Mouse (Mus musculus): Measurements from ENCODE around the gene Elof1. TPM values are rescaled to one million over a fixed set of nuclear protein-coding genes. Genes with fewer than 3 reads are reported as not detected.

Elof1 gene
- polyA plus RNA-seq, 1 experiment from 2014 or later: 183 TPM

- Histone ChIP-seq H3K4me2 (no peak overlapping the region), H3K27ac (replicated peaks) (no peak overlapping the region), H3K36me3 (no peaks in the 10 kb centered on the region), H3K9ac (replicated peaks) (no peak overlapping the region), H3K9me3 (replicated peaks) (no peaks in the 10 kb centered on the region), H3K4me3 (replicated peaks) (no peak overlapping the region), H3K27me3 (replicated peaks) (peaks cover 27% of the 10 kb centered on the region), H3K4me1 (peaks cover 12% of the 10 kb centered on the region)
- WGBS: 69% methylated on average over 9 of the region's 9 CpGs
- ATAC-seq (ENCODE audit: low FRiP score): no peak
Measured at GRCm38 (mm10) chr9:22134988-22135643, 18.1 kb upstream of the Elof1 start.

DNA sequence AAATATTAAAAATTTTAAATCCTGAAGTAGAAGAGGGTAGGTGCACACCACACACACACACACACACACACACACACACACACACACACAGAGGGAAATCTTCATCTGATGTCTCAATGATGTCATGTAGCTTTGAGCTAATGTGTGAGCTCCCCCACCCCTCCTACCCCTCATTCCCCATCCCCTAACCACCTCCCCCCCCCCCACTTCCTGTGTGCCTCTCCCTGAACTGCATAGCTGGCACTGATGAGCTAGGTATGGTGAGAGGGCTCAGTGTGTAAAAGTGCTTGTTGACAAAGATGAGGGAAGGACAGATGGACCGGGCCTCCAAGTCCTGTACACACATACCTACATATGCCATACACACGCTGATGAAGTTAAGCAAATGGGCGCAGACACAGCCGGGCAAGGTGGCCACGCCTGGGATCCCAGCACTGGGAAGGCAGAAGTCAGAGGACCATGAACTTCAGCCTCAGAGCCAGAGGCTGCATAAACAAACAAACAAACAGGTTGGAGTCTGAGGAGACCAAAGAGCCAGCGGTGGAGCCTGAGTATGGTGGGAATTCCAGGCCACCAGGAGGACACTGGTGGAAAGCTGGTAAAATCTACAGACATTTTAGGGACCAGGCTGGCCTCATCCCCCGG lies 17.4 kb upstream of the Elof1 start:
- peaks cover 12% of the 10 kb centered on the region for H3K4me1 ChIP-seq
- ATAC-seq (ENCODE audit: low FRiP score): no peak
- H3K27me3 ChIP-seq (replicated peaks): peaks cover 27% of the 10 kb centered on the region
- H3K27ac ChIP-seq (replicated peaks): no peak overlapping the region
- no peaks in the 10 kb centered on the region for H3K9me3 ChIP-seq (replicated peaks)
- WGBS: 93% methylated on average over 7 of the region's 7 CpGs
- no peak overlapping the region for H3K9ac ChIP-seq (replicated peaks)
- no peaks in the 10 kb centered on the region for H3K36me3 ChIP-seq
- H3K4me3 ChIP-seq (replicated peaks): no peak overlapping the region
- H3K4me2 ChIP-seq: no peak overlapping the region

- WGBS: 51% methylated on average over 11 of the region's 11 CpGs
- Histone ChIP-seq H3K27me3 (replicated peaks) (peaks cover 27% of the 10 kb centered on the region), H3K36me3 (no peaks in the 10 kb centered on the region), H3K9me3 (replicated peaks) (no peaks in the 10 kb centered on the region), H3K9ac (replicated peaks) (no peak overlapping the region), H3K4me2 (peak overlapping the region; percentile 46), H3K27ac (replicated peaks) (no peak overlapping the region), H3K4me3 (replicated peaks) (no peak overlapping the region), H3K4me1 (peaks cover 11% of the 10 kb centered on the region)
- ATAC-seq (ENCODE audit: low FRiP score): no peak
Measured at GRCm38 (mm10) chr9:22132220-22132619, 15.2 kb upstream of the Elof1 start.

- H3K4me3 ChIP-seq (replicated peaks): peak overlapping the region; percentile 19
- no peaks in the 10 kb centered on the region for H3K36me3 ChIP-seq
- no peak overlapping the region for H3K9ac ChIP-seq (replicated peaks)
- H3K27me3 ChIP-seq (replicated peaks): peaks cover 27% of the 10 kb centered on the region
- H3K27ac ChIP-seq (replicated peaks): no peak overlapping the region
- H3K9me3 ChIP-seq (replicated peaks): no peaks in the 10 kb centered on the region
- H3K4me1 ChIP-seq: peaks cover 9% of the 10 kb centered on the region
- 3% methylated on average over 35 of the region's 35 CpGs for WGBS
- ATAC-seq (ENCODE audit: low FRiP score): no peak
- H3K4me2 ChIP-seq: peak overlapping the region; percentile 46
Measured at GRCm38 (mm10) chr9:22131226-22131981, 14.4 kb upstream of the Elof1 start.

DNA sequence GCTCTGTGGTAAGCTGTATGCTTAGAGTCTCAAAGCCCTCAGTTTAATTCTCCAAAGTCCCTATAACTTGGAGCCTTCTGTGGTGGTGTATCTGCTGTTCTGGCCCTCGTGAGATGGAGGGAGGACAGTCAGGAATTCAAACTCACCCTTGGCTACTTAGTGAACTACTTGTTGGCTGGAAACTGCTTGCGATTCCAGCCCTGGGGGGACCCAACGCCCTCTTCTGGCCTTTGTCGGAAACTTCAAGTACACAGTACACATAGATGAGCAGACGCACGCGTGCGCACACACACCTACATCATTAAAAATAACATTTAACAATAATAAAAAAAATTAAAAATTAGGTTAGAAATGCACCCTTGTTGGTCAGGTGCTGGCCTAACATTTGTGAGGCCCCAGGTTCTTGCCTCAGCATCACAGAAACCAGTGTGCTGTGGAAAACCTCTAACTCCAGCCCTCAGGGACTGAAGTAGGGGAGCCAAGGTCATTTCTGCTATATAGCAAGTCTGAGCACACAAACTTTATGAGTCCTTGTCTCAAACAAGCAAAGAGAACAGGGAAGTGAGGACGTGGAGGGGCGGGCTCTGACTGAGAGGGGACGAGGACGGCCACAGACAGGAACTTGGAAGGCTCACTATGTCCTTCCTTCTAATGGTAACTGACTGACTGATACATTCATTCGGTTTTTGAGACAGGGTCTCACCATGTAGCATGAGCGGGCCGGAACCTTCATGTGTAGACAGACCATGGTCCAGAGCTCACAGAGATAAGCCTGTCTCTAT lies 8.5 kb upstream of the Elof1 start:
- Histone ChIP-seq H3K4me2 (no peak overlapping the region), H3K27me3 (replicated peaks) (peaks cover 9% of the 10 kb centered on the region), H3K9ac (replicated peaks) (no peak overlapping the region), H3K4me3 (replicated peaks) (no peak overlapping the region), H3K4me1 (no peaks in the 10 kb centered on the region), H3K36me3 (no peaks in the 10 kb centered on the region), H3K9me3 (replicated peaks) (no peaks in the 10 kb centered on the region), H3K27ac (replicated peaks) (no peak overlapping the region)
- 91% methylated on average over 15 of the region's 15 CpGs for WGBS
- no peak for ATAC-seq (ENCODE audit: low FRiP score)

DNA sequence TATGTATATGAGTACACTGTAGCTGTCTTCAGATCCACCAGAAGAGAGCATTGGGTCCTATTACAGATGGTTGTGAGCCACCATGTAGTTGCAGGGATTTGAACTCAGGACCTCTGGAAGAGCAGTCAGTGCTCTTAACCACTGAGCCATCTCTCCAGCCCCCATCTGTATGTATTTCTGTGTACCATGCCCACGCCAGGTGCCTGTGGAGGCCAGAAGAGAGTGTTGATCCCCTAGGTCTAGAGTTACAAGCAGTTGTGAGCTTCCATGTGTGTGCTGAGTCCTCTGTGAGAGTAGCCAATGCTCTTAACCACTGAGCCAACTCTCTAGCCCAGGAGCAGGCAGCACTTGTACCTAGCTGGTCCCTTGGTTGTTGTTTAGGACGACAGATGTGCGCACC lies 7.2 kb upstream of the Elof1 start:
- Histone ChIP-seq H3K4me2 (no peak overlapping the region), H3K4me1 (no peaks in the 10 kb centered on the region), H3K9ac (replicated peaks) (no peak overlapping the region), H3K4me3 (replicated peaks) (no peak overlapping the region), H3K27me3 (replicated peaks) (peaks cover 6% of the 10 kb centered on the region; the same call in 1 of the 2 replicates), H3K9me3 (replicated peaks) (no peaks in the 10 kb centered on the region), H3K27ac (replicated peaks) (no peak overlapping the region), H3K36me3 (no peaks in the 10 kb centered on the region)
- ATAC-seq (ENCODE audit: low FRiP score): no peak
- 91% methylated on average over 3 of the region's 3 CpGs for WGBS

- no peak for ATAC-seq (ENCODE audit: low FRiP score)
- 91% methylated on average over 7 of the region's 7 CpGs for WGBS
- Histone ChIP-seq H3K27ac (replicated peaks) (no peak overlapping the region), H3K4me1 (peaks cover under 1% of the 10 kb centered on the region; the same call in 1 of the 2 replicates), H3K4me2 (no peak overlapping the region), H3K36me3 (no peaks in the 10 kb centered on the region), H3K4me3 (replicated peaks) (no peak overlapping the region), H3K27me3 (replicated peaks) (peaks cover 6% of the 10 kb centered on the region; the same call in 1 of the 2 replicates), H3K9me3 (replicated peaks) (no peaks in the 10 kb centered on the region), H3K9ac (replicated peaks) (no peak overlapping the region)
Measured at GRCm38 (mm10) chr9:22123069-22123609, 6.2 kb upstream of the Elof1 start.

GRCm38 (mm10) chr9:22122005-22122404 lies 5.0 kb upstream of the Elof1 start:
- Histone ChIP-seq H3K27me3 (replicated peaks) (peaks cover 6% of the 10 kb centered on the region; the same call in 1 of the 2 replicates), H3K9ac (replicated peaks) (no peak overlapping the region), H3K4me1 (peaks cover 9% of the 10 kb centered on the region), H3K36me3 (no peaks in the 10 kb centered on the region), H3K27ac (replicated peaks) (no peak overlapping the region), H3K4me3 (replicated peaks) (no peak overlapping the region), H3K9me3 (replicated peaks) (no peaks in the 10 kb centered on the region), H3K4me2 (no peak overlapping the region)
- ATAC-seq (ENCODE audit: low FRiP score): no peak
- WGBS: 82% methylated on average over 3 of the region's 3 CpGs

- peaks cover 9% of the 10 kb centered on the region for H3K4me1 ChIP-seq
- no peak for ATAC-seq (ENCODE audit: low FRiP score)
- H3K27ac ChIP-seq (replicated peaks): no peak overlapping the region
- H3K9ac ChIP-seq (replicated peaks): no peak overlapping the region
- H3K9me3 ChIP-seq (replicated peaks): no peaks in the 10 kb centered on the region
- no peaks in the 10 kb centered on the region for H3K36me3 ChIP-seq
- H3K4me2 ChIP-seq: no peak overlapping the region
- H3K4me3 ChIP-seq (replicated peaks): no peak overlapping the region
- H3K27me3 ChIP-seq (replicated peaks): peaks cover 6% of the 10 kb centered on the region; the same call in 1 of the 2 replicates
Measured at GRCm38 (mm10) chr9:22121545-22121944, 4.6 kb upstream of the Elof1 start.

GRCm38 (mm10) chr9:22119543-22119942 lies 2.6 kb upstream of the Elof1 start:
- no peaks in the 10 kb centered on the region for H3K9me3 ChIP-seq (replicated peaks)
- H3K4me1 ChIP-seq: peaks cover 24% of the 10 kb centered on the region
- peaks cover 6% of the 10 kb centered on the region; the same call in 1 of the 2 replicates for H3K27me3 ChIP-seq (replicated peaks)
- no peak overlapping the region for H3K9ac ChIP-seq (replicated peaks)
- WGBS: 90% methylated on average over 4 of the region's 4 CpGs
- H3K4me2 ChIP-seq: no peak overlapping the region
- H3K4me3 ChIP-seq (replicated peaks): no peak overlapping the region
- no peak overlapping the region for H3K27ac ChIP-seq (replicated peaks)
- ATAC-seq (ENCODE audit: low FRiP score): no peak
- no peaks in the 10 kb centered on the region for H3K36me3 ChIP-seq
